Mouse (Mus musculus) stomach, postnatal 0 days (tissue): ENCODE measurements around the gene Gpr18. TPM values are rescaled to one million over a fixed set of nuclear protein-coding genes. Genes with fewer than 3 reads are reported as not detected.

Experiments
- ATAC-seq: fragments of 200-750 bp; cut with Nextera tagmentation; 2 replicates; pipeline ENCODE4 v1.8.0; 2017; ENCODE audit not compliant: low FRiP score, low TSS enrichment
- DNase-seq: peaks from one replicate; pipeline ENCODE4 v3.0.0-alpha.2; 2016; ENCODE audit warnings: low spot score
- H3K27ac ChIP-seq: fragments of 300-500 bp; sonication (generic); replicated peaks from 2 replicates; pipeline ENCODE4 v1.5.1; 2014; ENCODE audit warnings: mild to moderate bottlenecking, control low read depth
- H3K27me3 ChIP-seq: fragments of 300-500 bp; sonication (generic); 2 replicates; pipeline ENCODE4 v1.6.1; 2014; ENCODE audit warnings: low read length; ENCODE audit not compliant: control insufficient read depth, insufficient read depth
- H3K36me3 ChIP-seq: fragments of 300-500 bp; sonication (generic); 2 replicates; pipeline ENCODE4 v1.6.1; 2014; ENCODE audit warnings: low read length, mixed read lengths; ENCODE audit not compliant: control insufficient read depth, insufficient read depth
- H3K4me1 ChIP-seq: fragments of 300-500 bp; sonication (generic); replicated peaks from 2 replicates; pipeline ENCODE4 v1.6.1; 2014; ENCODE audit warnings: antibody characterized with exemption; ENCODE audit not compliant: control insufficient read depth, insufficient read depth
- H3K4me2 ChIP-seq: fragments of 300-500 bp; sonication (generic); replicated peaks from 2 replicates; pipeline ENCODE4 v1.6.1; 2014; ENCODE audit warnings: low read depth, mild to moderate bottlenecking, control low read depth, moderate library complexity
- H3K4me3 ChIP-seq: fragments of 300-500 bp; sonication (generic); 2 replicates; pipeline ENCODE4 v1.5.1; 2014; ENCODE audit warnings: low read depth, low read length, control low read depth
- H3K9ac ChIP-seq: fragments of 300-500 bp; sonication (generic); 2 replicates; pipeline ENCODE4 v1.6.1; 2014; ENCODE audit warnings: mild to moderate bottlenecking, low read length, control low read depth, mixed read lengths
- H3K9me3 ChIP-seq: fragments of 300-500 bp; sonication (generic); 2 replicates; pipeline ENCODE4 v1.6.1; 2016; ENCODE audit warnings: low read length; ENCODE audit not compliant: control insufficient read depth
- CTCF ChIP-seq: IDR thresholded peaks from 2 replicates; pipeline ENCODE4 v1.5.1; 2016; ENCODE audit warnings: antibody characterized with exemption, low read depth, mild to moderate bottlenecking, moderate library complexity
- EP300 ChIP-seq: optimal IDR thresholded peaks from 2 replicates; pipeline ENCODE3; 2016; ENCODE audit warnings: antibody characterized with exemption
- WGBS: fragments of 180-500 bp; shearing (Covaris S2); extraction: QIAGEN DNeasy Blood & Tissue Kit; methylation state at CpG from one replicate; pipeline ENCODE4 v1.1.7; 2014; 5-methylcytosine and 5-hydroxymethylcytosine counted together
- polyA plus RNA-seq: library from polyadenylated mRNA; unstranded; fragments of >200 nt; fragmentation: Nextera tagmentation; extraction: Ambion mirVana; gene quantifications from 2 replicates; pipeline ENCODE4 v1.2.1, GENCODE M21; 2015

Gpr18 gene
- polyA plus RNA-seq, 1 experiment from 2014 or later: 0.06 TPM

DNA sequence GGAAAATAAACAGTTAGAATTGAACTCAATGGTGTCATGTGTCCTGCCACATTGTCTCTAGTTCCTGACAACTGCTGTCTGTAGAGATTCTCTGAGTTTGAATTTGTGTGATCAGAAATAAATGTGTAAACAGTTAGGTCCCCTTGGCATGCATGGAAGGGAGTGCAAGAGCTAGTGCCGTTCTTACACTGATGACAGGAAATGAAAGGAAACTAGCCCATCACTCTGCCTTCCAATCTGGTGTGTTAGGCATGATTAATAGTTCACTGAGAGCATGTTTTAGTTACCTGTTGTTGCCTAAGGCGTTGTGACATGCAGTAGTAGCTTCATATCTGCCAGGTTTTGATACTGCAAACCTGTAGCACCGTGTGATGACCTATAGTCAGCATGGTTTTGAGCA, 32.4 kb upstream of the Gpr18 start:
- Histone ChIP-seq H3K9me3 (no peaks in the 10 kb centered on the region), H3K27me3 (no peaks in the 10 kb centered on the region), H3K4me1 (no peaks in the 10 kb centered on the region), H3K36me3 (no peaks in the 10 kb centered on the region), H3K9ac (no peak overlapping the region), H3K4me2 (no peak overlapping the region), H3K27ac (no peak overlapping the region), H3K4me3 (no peak overlapping the region)
- ATAC-seq: no peak
- 73% methylated on average over 3 of the region's 3 CpGs for WGBS
- no peak for TF ChIP-seq EP300
- no peak for TF ChIP-seq CTCF
- DNase-seq: no peak

- TF ChIP-seq CTCF (no peak), EP300 (no peak)
- H3K4me1 ChIP-seq: no peaks in the 10 kb centered on the region
- no peak overlapping the region for H3K4me3 ChIP-seq
- H3K36me3 ChIP-seq: no peaks in the 10 kb centered on the region
- 59% methylated on average over 8 of the region's 8 CpGs for WGBS
- no peak overlapping the region for H3K27ac ChIP-seq
- H3K27me3 ChIP-seq: no peaks in the 10 kb centered on the region
- no peak overlapping the region for H3K9ac ChIP-seq
- H3K9me3 ChIP-seq: no peaks in the 10 kb centered on the region
- ATAC-seq (no peak), DNase-seq (peak; percentile 9)
- no peak overlapping the region for H3K4me2 ChIP-seq
These were observed 31.7 kb upstream of the Gpr18 start for GRCm38 (mm10) chr14:121947201-121947760.

GRCm38 (mm10) chr14:121946728-121947127, 31.1 kb upstream of the Gpr18 start:
- Histone ChIP-seq H3K4me3 (no peak overlapping the region), H3K27me3 (no peaks in the 10 kb centered on the region), H3K9me3 (no peaks in the 10 kb centered on the region), H3K36me3 (no peaks in the 10 kb centered on the region), H3K27ac (no peak overlapping the region), H3K4me2 (no peak overlapping the region), H3K9ac (no peak overlapping the region), H3K4me1 (no peaks in the 10 kb centered on the region)
- DNase-seq: no peak
- 46% methylated on average over 8 of the region's 8 CpGs for WGBS
- ATAC-seq: no peak
- TF ChIP-seq EP300 (no peak), CTCF (no peak)

- 59% methylated on average over 5 of the region's 5 CpGs for WGBS
- ATAC-seq (0 out of 2 replicates have a peak, but pooled peaks have one; percentile 60), DNase-seq (peak; percentile 26)
- no peak overlapping the region for H3K4me2 ChIP-seq
- H3K9ac ChIP-seq: no peak overlapping the region
- TF ChIP-seq CTCF (no peak), EP300 (no peak)
- no peak overlapping the region for H3K27ac ChIP-seq
- no peaks in the 10 kb centered on the region for H3K27me3 ChIP-seq
- no peaks in the 10 kb centered on the region for H3K4me1 ChIP-seq
- H3K36me3 ChIP-seq: no peaks in the 10 kb centered on the region
- H3K4me3 ChIP-seq: no peak overlapping the region
- no peaks in the 10 kb centered on the region for H3K9me3 ChIP-seq
These were observed 30.6 kb upstream of the Gpr18 start for GRCm38 (mm10) chr14:121946131-121946530.

DNA sequence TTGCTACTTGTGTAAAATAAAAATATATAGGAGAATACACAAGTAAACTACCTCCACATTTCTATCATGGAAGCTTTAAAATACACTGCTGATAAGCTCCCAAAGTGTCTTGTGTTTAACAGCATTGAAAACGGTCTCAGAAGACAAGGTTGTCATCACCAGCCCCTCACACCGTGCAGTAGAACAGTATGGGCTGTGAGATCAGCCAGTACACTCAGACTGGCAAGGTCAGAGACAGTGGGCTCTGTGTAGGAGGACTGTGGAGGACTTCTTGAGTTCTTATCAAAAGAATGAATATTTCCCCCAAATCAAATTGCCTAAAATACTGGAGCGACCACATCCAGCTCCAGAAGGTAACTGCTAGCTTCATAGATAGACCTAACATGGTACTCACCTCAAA, 24.0 kb upstream of the Gpr18 start:
- no peak overlapping the region for H3K27ac ChIP-seq
- DNase-seq (no peak), ATAC-seq (no peak)
- no peak overlapping the region for H3K4me3 ChIP-seq
- H3K4me2 ChIP-seq: no peak overlapping the region
- TF ChIP-seq CTCF: no peak
- TF ChIP-seq EP300: no peak
- no peaks in the 10 kb centered on the region for H3K9me3 ChIP-seq
- no peaks in the 10 kb centered on the region for H3K27me3 ChIP-seq
- H3K9ac ChIP-seq: no peak overlapping the region
- no peaks in the 10 kb centered on the region for H3K4me1 ChIP-seq
- 93% methylated on average over 3 of the region's 3 CpGs for WGBS
- H3K36me3 ChIP-seq: no peaks in the 10 kb centered on the region

GRCm38 (mm10) chr14:121938256-121939191, 22.9 kb upstream of the Gpr18 start:
- H3K27me3 ChIP-seq: no peaks in the 10 kb centered on the region
- TF ChIP-seq CTCF (no peak), EP300 (no peak)
- H3K9me3 ChIP-seq: no peaks in the 10 kb centered on the region
- ATAC-seq (no peak), DNase-seq (peak; percentile 9)
- WGBS: 83% methylated on average over 11 of the region's 11 CpGs
- H3K4me1 ChIP-seq: no peaks in the 10 kb centered on the region
- no peak overlapping the region for H3K4me2 ChIP-seq
- H3K9ac ChIP-seq: no peak overlapping the region
- no peaks in the 10 kb centered on the region; the same call in 1 of the 2 replicates for H3K36me3 ChIP-seq
- H3K4me3 ChIP-seq: no peak overlapping the region
- no peak overlapping the region for H3K27ac ChIP-seq
